Mouse (Mus musculus): ENCODE measurements at regions not wholly inside any gene's neighbourhood (a gene's known extent, or its start where the extent isn't known, plus 50 kb on each side); places are given as distances from the start of the nearest gene placed in this dataset.
"Not testable (repeated sequence)": the region's sequence is repeated elsewhere in the genome, so short reads cannot be mapped to it uniquely, and the experiment has no call there.

DNA sequence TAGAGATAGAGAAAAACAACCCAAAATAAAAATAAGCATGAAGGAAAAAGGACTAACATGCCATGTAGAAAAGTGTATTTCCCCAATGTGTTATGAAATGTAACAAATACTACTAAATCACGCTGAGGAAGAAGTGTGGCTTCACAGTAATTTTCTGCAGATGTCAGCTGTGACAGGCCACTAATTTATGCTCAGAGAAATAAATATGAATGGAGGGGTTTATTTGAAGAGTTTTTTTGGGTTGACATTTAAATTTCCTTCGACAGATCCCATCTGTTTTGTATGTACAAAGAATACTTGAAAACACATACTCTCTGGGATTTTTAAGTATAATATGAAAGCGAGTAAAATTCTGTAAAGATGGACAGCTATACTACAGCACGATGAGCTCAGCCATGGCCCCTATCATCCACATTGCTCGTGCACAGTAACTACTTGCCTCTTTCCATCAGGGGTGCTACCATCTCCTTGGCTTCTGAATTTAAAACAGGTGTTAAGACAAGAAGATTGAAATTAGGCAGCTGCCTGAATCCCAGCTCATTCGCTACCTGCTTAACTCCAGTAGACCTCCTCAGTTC lies 605.1 kb downstream of the Gm4340 start:
- DNase-seq: no peak

DNA sequence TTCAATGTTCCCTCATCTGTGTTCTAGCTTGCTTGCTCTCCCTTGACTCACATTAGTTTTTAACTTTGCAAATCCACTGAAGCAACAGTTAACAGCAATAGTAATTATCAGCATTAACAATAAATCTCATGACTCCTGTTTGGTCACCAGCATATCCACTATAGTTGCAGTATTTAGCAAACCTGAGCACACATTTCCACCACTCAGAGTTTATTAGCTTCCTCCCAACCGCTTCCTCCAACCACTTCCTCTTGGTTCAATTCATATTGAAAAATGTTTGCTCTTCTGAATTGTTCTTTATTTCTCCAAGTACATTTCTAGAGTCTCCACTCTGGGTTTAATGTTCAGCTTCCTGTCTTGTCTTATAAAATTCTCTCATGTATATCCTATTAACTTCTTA lies 611.0 kb downstream of the Gm4340 start:
- DNase-seq: no peak

DNA sequence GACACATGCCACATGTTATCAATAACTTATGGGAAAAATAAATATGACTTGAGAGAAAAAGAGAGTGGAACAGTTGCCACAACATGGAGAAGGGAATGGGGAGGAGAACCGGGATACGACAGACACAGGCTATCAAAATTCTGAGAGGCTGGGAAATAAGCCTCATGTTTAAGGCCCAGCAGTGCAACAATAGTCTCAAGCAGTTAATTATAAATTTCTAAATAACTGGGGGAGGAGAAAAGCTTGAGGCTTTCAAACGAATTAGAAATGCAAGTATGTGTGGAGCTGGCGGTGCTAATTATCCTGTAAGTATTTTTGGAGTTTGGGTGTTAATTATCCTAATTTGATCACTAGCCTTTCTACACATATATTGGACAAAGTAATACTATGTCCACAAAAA lies 624.4 kb downstream of the Gm4340 start:
- no peak for DNase-seq

DNA sequence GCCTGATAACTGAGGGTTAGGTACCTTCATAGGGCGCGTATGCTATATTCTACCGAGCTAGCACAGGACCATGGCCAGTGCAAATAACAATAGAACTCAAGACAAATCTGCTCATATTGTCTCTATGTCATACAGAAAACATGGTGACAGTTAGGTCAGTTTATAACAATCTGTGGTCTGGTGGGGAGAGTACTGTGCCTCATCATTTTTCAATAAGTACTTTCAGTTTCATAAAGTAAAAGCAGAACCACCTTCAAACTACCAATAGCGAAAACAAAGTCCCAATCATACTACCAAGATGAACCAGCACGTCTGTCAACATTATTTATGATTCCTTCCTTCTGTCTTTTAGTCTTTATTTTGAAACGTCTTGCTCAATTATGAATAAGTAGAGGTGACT lies 658.0 kb downstream of the Gm4340 start:
- DNase-seq: no peak

DNA sequence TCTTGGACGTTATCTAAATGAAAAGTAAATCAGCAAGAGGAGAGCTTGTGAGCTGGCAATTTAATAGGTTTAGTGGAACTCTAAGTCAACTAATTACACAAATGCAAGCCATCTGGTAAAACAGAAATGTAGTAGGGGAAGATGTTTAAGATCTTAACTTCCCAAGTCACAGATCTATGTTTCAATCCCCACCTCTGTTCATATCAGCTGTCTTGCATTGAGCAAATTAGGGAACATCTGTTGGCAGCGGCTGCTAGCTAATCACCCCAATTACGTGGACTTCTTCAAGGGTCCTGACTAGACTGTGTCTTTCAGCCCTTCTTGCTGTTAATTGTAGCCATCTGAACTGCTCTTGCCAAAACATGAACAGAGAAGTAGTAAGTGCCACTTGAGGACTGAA lies 659.3 kb downstream of the Gm4340 start:
- DNase-seq: peak in 1 of 2 experiments; percentile 2

DNA sequence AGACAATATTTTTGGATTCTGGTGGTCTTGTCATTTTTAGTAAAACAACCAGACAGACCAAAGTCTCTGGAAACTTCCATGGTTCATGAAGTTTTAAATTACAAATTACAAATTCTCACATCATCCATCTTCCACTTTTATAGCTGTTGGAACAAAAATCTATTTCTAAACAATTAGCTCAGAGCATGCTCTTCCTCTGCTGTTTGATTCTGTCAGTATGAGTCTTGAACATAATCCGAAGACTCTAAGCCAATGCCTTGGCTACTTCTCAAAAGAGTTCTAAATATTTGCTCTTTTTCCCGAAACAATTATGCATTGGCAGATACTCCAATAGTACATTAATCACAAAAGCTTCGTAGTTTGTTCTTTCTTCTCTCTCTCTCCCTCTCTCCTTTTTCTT lies 684.4 kb downstream of the Gm4340 start:
- DNase-seq: no peak

DNA sequence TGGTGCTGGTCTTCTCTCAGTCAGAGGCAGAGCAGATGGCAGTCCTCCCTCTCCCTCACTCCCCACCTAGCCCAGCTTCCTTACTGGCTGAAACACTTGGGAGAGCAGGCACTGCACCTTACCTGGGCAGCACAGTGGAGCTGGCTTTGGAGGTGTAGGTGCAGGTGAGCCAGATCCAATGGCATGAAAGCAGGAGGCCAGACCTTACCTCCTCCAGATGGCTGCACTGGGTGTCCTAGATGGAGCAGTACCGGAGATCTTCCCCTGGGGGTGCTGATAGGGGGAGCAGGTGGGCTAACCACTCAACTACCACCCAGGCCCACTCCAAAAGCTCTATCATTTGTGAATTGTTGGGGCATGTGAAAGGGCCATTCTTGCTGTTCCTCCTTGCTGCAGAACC lies 660.0 kb downstream of the Tmtc2 start:
- DNase-seq: no peak

DNA sequence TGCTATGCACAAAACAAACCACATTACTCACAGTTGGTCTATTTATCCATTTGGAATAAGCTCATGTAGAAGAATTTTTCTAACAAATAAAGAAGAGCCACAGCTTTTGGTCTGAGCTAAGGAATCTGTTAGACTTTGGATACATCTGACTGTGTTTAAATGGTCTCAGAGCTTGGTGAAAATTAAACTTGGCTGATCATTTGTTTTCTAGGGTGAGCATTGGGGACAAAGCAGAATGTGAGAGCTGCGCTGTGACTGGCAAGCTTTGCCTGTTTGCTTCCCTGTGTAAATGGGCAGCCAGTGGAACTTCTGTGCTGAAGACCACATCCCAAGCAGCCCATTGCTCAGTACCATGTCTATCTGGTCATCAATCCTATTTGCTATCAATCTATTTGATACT lies 658.7 kb downstream of the Tmtc2 start:
- no peak for DNase-seq

DNA sequence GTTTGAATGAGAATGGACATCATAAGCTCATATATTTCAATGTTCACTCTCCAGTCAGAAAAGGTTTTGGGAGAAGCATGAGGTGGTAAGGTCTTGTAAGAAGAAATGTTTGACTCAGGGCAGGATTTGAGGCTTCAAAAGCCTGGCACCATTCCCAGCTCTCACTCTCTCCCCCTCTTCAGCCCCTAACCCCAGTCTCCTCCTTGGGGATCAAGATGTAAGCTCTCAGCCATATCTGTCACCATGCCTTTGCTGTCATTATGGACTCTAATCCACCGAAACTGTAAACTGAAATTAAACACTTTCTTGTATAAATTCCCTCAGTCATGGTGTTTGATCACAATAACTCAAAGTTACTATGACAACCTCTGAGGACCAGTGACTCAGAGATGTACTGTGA lies 637.6 kb downstream of the Tmtc2 start:
- DNase-seq: no peak

DNA sequence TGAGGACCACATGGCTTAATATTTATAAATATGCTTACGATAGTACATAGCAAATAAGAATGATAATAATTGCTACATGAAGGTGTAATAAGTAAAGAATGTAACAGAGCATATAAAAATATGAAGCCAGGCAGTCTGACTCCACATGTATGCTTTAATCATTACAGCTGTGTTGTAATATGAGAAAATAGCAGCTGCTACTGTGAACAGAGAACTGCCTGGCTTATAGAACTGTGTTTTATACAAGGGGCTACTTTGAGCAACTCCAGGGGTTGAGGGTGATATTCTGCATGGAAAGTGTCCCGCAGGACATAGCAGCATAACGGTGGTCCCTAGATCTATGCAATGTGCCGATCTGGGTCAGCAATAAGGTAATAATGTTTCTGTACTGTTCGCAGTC lies 627.9 kb downstream of the Tmtc2 start:
- no peak for DNase-seq

DNA sequence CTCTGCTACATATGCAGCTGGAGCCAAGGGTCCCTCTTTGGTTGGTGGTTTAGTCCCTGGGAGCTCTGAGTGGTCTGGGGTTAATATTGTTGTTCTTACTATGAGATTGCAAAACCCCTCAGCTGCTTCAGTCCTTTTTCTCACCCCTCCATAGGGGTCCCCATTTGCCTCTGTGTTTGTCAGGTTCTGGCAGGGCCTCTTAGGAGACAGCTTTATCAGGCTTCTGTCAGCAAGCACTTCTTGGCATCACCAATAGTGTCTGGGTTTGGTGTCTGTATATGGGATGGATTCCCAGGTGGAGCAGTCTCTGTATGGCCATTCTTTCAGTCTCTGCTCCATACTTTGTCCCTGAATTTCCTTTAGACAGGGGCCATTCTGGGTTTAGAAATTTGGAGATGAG lies 625.4 kb downstream of the Tmtc2 start:
- DNase-seq: not testable (repeated sequence)

DNA sequence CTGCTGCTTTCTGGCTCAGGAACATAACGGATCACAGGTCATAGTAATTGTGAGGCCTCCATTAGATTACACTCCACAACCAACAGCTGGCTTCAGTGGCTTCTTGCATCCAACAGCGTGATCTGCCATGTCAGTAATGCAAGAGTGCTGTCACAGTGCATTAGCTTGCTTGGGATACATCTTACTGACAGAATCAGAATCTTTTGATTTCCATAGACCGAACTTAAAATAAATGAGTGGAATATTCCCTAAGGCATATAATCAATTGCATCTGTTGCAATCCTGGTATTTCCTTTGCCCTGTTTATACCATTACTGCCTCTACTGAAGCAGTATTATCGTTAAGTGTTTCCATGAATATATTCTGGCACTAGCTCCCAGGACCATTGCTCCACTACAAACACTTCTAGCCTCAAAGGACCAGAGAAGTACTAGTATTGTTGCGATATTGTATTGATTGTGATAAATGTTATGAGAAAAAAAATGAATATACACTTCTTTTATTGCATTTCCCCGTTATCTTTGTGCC lies 605.8 kb downstream of the Tmtc2 start:
- no peak for DNase-seq

All from kidney, postnatal 4 days (tissue).